Mouse (Mus musculus) stomach, embryonic 14.5 days (tissue): ENCODE measurements around the gene Gabpa. TPM values are rescaled to one million over a fixed set of nuclear protein-coding genes. Genes with fewer than 3 reads are reported as not detected.

ENCODE experiments used
- ATAC-seq: fragments of 200-750 bp; cut with Nextera tagmentation; 2 replicates; pipeline ENCODE4 v1.8.0; 2017; ENCODE audit warnings: low read depth, moderate TSS enrichment; ENCODE audit not compliant: insufficient number of reproducible peaks, insufficient read depth, low FRiP score
- H3K27ac ChIP-seq: fragments of 300-500 bp; sonication (generic); 2 replicates; pipeline ENCODE4 v1.5.1; 2014; ENCODE audit warnings: mild to moderate bottlenecking, low read length, moderate library complexity, mixed read lengths
- H3K27me3 ChIP-seq: fragments of 300-500 bp; sonication (generic); 2 replicates; pipeline ENCODE4 v1.6.1; 2014; ENCODE audit warnings: low read length, control low read depth, mixed read lengths; ENCODE audit not compliant: control insufficient read depth, insufficient read depth
- H3K36me3 ChIP-seq: fragments of 300-500 bp; sonication (generic); 2 replicates; pipeline ENCODE4 v1.6.1; 2014; ENCODE audit warnings: mild to moderate bottlenecking, control low read depth, low read length, moderate library complexity, mixed read lengths; ENCODE audit not compliant: control insufficient read depth, insufficient read depth
- H3K4me1 ChIP-seq: fragments of 300-500 bp; sonication (generic); 2 replicates; pipeline ENCODE4 v1.6.1; 2014; ENCODE audit warnings: low read length, control low read depth, mixed read lengths; ENCODE audit not compliant: control insufficient read depth, insufficient read depth
- H3K4me2 ChIP-seq: fragments of 300-500 bp; sonication (generic); replicated peaks from 2 replicates; pipeline ENCODE4 v1.6.1; 2014; ENCODE audit warnings: low read depth, low read length, control low read depth
- H3K4me3 ChIP-seq: fragments of 300-500 bp; sonication (generic); 2 replicates; pipeline ENCODE4 v1.5.1; 2014; ENCODE audit warnings: low read depth, low read length, control low read depth
- H3K9ac ChIP-seq: fragments of 300-500 bp; sonication (generic); replicated peaks from 2 replicates; pipeline ENCODE4 v1.6.1; 2014; ENCODE audit warnings: low read depth, mild to moderate bottlenecking, control low read depth, low read length, moderate library complexity, mixed read lengths
- H3K9me3 ChIP-seq: fragments of 300-500 bp; sonication (generic); 2 replicates; pipeline ENCODE4 v1.6.1; 2016; ENCODE audit warnings: low read depth, low read length, control low read depth; ENCODE audit not compliant: control insufficient read depth
- WGBS: fragments of 180-500 bp; shearing (Covaris S2); extraction: QIAGEN DNeasy Blood & Tissue Kit; methylation state at CpG from one replicate; pipeline ENCODE4 v1.1.7; 2014; 5-methylcytosine and 5-hydroxymethylcytosine counted together
- polyA plus RNA-seq: library from polyadenylated mRNA; unstranded; fragments of >200 nt; fragmentation: Nextera tagmentation; extraction: Ambion mirVana; gene quantifications from 2 replicates; pipeline ENCODE4 v1.2.1, GENCODE M21; 2014

Gabpa gene
- polyA plus RNA-seq, 1 experiment from 2014 or later = 39.1 TPM

- H3K36me3 ChIP-seq = no peaks in the 10 kb centered on the region
- H3K27me3 ChIP-seq = no peaks in the 10 kb centered on the region
- no peak overlapping the region for H3K4me2 ChIP-seq
- H3K4me3 ChIP-seq = no peak overlapping the region
- no peak overlapping the region for H3K9ac ChIP-seq
- no peaks in the 10 kb centered on the region for H3K4me1 ChIP-seq
- no peak for ATAC-seq
- no peak overlapping the region for H3K27ac ChIP-seq
- 70% methylated on average over 5 of the region's 5 CpGs for WGBS
- no peaks in the 10 kb centered on the region for H3K9me3 ChIP-seq
Observed at GRCm38 (mm10) chr16:84804866-84805265, 29.9 kb upstream of the Gabpa start.

GRCm38 (mm10) chr16:84806175-84806574, 28.6 kb upstream of the Gabpa start:
- Histone ChIP-seq H3K4me3 (no peak overlapping the region), H3K27me3 (no peaks in the 10 kb centered on the region), H3K9me3 (no peaks in the 10 kb centered on the region), H3K4me2 (no peak overlapping the region), H3K27ac (no peak overlapping the region), H3K4me1 (no peaks in the 10 kb centered on the region), H3K9ac (no peak overlapping the region), H3K36me3 (no peaks in the 10 kb centered on the region)
- 92% methylated on average over 3 of the region's 3 CpGs for WGBS
- ATAC-seq = no peak

- no peak overlapping the region for H3K27ac ChIP-seq
- no peak overlapping the region for H3K4me3 ChIP-seq
- ATAC-seq = no peak
- no peaks in the 10 kb centered on the region for H3K27me3 ChIP-seq
- H3K36me3 ChIP-seq = no peaks in the 10 kb centered on the region
- H3K4me1 ChIP-seq = no peaks in the 10 kb centered on the region
- WGBS = 91% methylated on average over 7 of the region's 7 CpGs
- H3K4me2 ChIP-seq = no peak overlapping the region
- no peak overlapping the region for H3K9ac ChIP-seq
- H3K9me3 ChIP-seq = no peaks in the 10 kb centered on the region
Observed at GRCm38 (mm10) chr16:84807874-84808273, 26.9 kb upstream of the Gabpa start.

- no peak overlapping the region for H3K4me3 ChIP-seq
- 90% methylated on average over 1 of the region's 1 CpGs for WGBS
- no peaks in the 10 kb centered on the region for H3K36me3 ChIP-seq
- H3K4me2 ChIP-seq = no peak overlapping the region
- H3K27me3 ChIP-seq = no peaks in the 10 kb centered on the region
- no peaks in the 10 kb centered on the region for H3K4me1 ChIP-seq
- no peak overlapping the region for H3K27ac ChIP-seq
- no peak for ATAC-seq
- no peaks in the 10 kb centered on the region for H3K9me3 ChIP-seq
- H3K9ac ChIP-seq = no peak overlapping the region
Observed at GRCm38 (mm10) chr16:84810254-84810653, 24.5 kb upstream of the Gabpa start.

GRCm38 (mm10) chr16:84813852-84814251, 20.9 kb upstream of the Gabpa start:
- no peaks in the 10 kb centered on the region for H3K9me3 ChIP-seq
- H3K4me2 ChIP-seq = no peak overlapping the region
- no peak overlapping the region for H3K9ac ChIP-seq
- H3K4me1 ChIP-seq = no peaks in the 10 kb centered on the region
- no peak overlapping the region for H3K4me3 ChIP-seq
- H3K27me3 ChIP-seq = no peaks in the 10 kb centered on the region
- H3K27ac ChIP-seq = no peak overlapping the region
- H3K36me3 ChIP-seq = no peaks in the 10 kb centered on the region
- 77% methylated on average over 8 of the region's 8 CpGs for WGBS
- ATAC-seq = no peak

- H3K4me3 ChIP-seq = no peak overlapping the region
- no peaks in the 10 kb centered on the region for H3K27me3 ChIP-seq
- 73% methylated on average over 8 of the region's 8 CpGs for WGBS
- no peak overlapping the region for H3K27ac ChIP-seq
- H3K36me3 ChIP-seq = no peaks in the 10 kb centered on the region
- H3K9ac ChIP-seq = no peak overlapping the region
- H3K9me3 ChIP-seq = no peaks in the 10 kb centered on the region
- no peak overlapping the region for H3K4me2 ChIP-seq
- H3K4me1 ChIP-seq = no peaks in the 10 kb centered on the region
- ATAC-seq = no peak
Observed at GRCm38 (mm10) chr16:84814511-84814910, 20.2 kb upstream of the Gabpa start.

- no peak overlapping the region for H3K27ac ChIP-seq
- 37% methylated on average over 7 of the region's 7 CpGs for WGBS
- H3K4me3 ChIP-seq = no peak overlapping the region
- ATAC-seq = 0 out of 2 replicates have a peak, but pooled peaks have one; percentile 49
- H3K9me3 ChIP-seq = no peaks in the 10 kb centered on the region
- H3K27me3 ChIP-seq = no peaks in the 10 kb centered on the region
- no peaks in the 10 kb centered on the region for H3K36me3 ChIP-seq
- H3K9ac ChIP-seq = no peak overlapping the region
- no peak overlapping the region for H3K4me2 ChIP-seq
- no peaks in the 10 kb centered on the region for H3K4me1 ChIP-seq
Observed at GRCm38 (mm10) chr16:84817423-84817822, 17.3 kb upstream of the Gabpa start.

- peak overlapping the region; percentile 64; the same call in 1 of the 2 replicates for H3K27ac ChIP-seq
Observed at GRCm38 (mm10) chr16:84825009-84825408, 9.7 kb upstream of the Gabpa start.

GRCm38 (mm10) chr16:84831696-84832095, 3.0 kb upstream of the Gabpa start:
- peaks cover 49% of the 10 kb centered on the region for H3K36me3 ChIP-seq
- no peak overlapping the region for H3K4me2 ChIP-seq
- ATAC-seq = no peak
- H3K27ac ChIP-seq = no peak overlapping the region
- no peak overlapping the region for H3K9ac ChIP-seq
- H3K4me3 ChIP-seq = no peak overlapping the region
- H3K4me1 ChIP-seq = peaks cover 10% of the 10 kb centered on the region; the same call in 1 of the 2 replicates
- 76% methylated on average over 5 of the region's 5 CpGs for WGBS
- H3K27me3 ChIP-seq = no peaks in the 10 kb centered on the region
- H3K9me3 ChIP-seq = no peaks in the 10 kb centered on the region

More at GRCm38 (mm10) chr16:84825009-84825408, 9.7 kb upstream of the Gabpa start:
- no peak overlapping the region for H3K4me2 ChIP-seq
- ATAC-seq = peak; percentile 86
- no peak overlapping the region for H3K4me3 ChIP-seq
- H3K4me1 ChIP-seq = no peaks in the 10 kb centered on the region
- H3K36me3 ChIP-seq = peaks cover 44% of the 10 kb centered on the region
- no peak overlapping the region for H3K9ac ChIP-seq
- WGBS = 68% methylated on average over 6 of the region's 6 CpGs
- H3K27me3 ChIP-seq = no peaks in the 10 kb centered on the region
- no peaks in the 10 kb centered on the region for H3K9me3 ChIP-seq
